Mouse (Mus musculus) neutrophil, adult 5-6 weeks (primary cell): ENCODE measurements around the gene Prkci. TPM values are rescaled to one million over a fixed set of nuclear protein-coding genes. Genes with fewer than 3 reads are reported as not detected.

ENCODE experiments used
- ATAC-seq: fragments of 151-379, 151-347 bp; 2 replicates; pipeline ENCODE4 v1.8.0; 2017; ENCODE audit warnings: mild to moderate bottlenecking, moderate TSS enrichment; ENCODE audit not compliant: insufficient number of reproducible peaks, poor library complexity, low FRiP score, severe bottlenecking; ENCODE audit errors: extremely low read depth
- total RNA-seq: library from RNA; stranded (forward); fragments of 200-1000 nt; gene quantifications from 2 replicates; pipeline ENCODE4 v1.2.3, GENCODE M21; 2017

The Prkci gene
- total RNA-seq, 1 experiment from 2014 or later = 10.9 TPM

DNA sequence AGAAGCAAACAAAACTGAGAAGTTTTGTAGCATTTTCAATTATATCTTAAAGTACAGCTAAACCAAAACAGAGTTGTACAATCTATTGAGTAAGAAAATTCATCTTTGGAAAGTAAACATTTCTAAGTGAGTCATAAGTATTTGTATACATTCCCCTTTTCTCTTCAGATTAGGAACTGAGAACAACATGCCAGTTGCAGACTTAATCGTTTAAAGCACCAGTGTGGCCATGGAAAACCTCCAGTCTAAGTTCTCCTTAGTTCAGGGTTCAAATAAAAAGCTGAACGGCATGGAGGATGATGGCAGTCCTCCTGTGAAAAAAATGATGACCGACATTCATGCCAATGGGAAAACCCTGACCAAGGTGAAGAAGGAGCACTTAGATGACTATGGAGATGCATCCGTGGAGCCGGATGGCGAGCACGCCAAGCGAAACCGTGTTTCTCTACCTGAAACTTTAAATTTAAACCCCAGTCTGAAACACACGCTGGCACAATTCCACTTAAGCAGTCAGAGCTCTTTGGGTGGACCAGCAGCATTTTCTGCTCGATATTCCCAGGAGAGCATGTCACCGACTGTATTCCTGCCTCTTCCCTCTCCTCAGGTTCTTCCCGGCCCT lies 101.7 kb downstream of the Prkci start:
- no peak for ATAC-seq

GRCm38 (mm10) chr3:31097976-31098375 lies 102.4 kb downstream of the Prkci start:
- no peak for ATAC-seq

GRCm38 (mm10) chr3:31098556-31098955 lies 103.0 kb downstream of the Prkci start:
- no peak for ATAC-seq

GRCm38 (mm10) chr3:31100026-31100425 lies 104.5 kb downstream of the Prkci start:
- ATAC-seq = no peak

DNA sequence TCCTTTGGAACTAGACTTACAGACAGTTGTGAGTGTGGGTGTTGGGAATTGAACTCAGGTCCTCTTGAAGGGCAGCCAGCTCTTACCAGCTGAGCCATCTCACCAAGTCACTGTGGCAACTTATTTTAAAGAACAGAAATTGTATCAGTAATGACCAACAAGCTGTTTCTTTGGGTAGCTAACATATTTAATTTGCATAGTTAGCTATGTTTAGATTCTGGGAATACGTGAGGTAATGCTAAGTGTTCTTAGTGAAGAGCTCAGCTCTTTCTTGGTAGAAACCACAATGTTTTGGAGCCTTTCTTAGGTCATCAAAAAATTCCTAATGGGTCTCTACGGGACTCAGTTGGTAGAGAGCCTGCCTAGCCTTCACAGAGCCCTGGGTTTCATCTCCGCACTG lies 105.3 kb downstream of the Prkci start:
- no peak for ATAC-seq

Other genes starting within 250 kb of the Prkci start
- gene Samd7, start 249.5 kb upstream of the Prkci start, total RNA-seq = not detected in 2 replicates
- gene Sec62, start 202.9 kb upstream of the Prkci start, total RNA-seq = 92.5 and 95.0 TPM in 2 replicates
- gene Gpr160, start 139.8 kb upstream of the Prkci start, total RNA-seq = 2.7 and 4.8 TPM in 2 replicates
- gene Phc3, start 26.3 kb upstream of the Prkci start, total RNA-seq = 47.1 and 47.6 TPM in 2 replicates
- 80.4 and 87.1 TPM in 2 replicates for gene Skil, start 99.3 kb downstream of the Prkci start, total RNA-seq
- gene Cldn11, start 154.2 kb downstream of the Prkci start, total RNA-seq = not detected in 2 replicates